Mouse (Mus musculus): ENCODE results near the gene Kitl.

Gene Kitl

DNA sequence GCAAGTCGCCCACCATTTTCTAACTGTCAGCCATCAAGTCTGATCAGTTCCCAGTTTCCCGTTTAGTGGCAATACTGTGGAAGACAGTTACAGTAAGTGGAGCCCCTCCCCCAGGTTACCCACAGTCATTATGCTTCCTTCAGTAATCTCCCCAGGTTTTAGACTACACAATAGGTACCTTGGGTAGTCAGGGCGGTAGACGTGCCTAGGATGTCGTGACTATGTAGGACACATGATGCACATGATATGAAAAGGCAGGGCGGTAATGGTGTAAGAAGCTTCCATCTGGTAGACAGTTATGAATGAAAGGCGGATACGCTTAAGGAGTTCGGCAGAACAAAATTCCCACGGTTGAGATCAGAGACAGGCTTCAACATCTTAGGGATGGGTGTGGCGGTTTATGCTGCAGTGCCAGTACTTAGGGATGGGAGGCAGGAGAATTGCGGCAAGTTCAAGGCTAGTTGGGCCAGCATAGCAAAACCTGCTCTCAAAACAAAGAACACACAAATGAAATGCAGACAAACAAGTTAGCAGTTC, 15.6 kb downstream of the Kitl start:
- DNase-seq: no peak

DNA sequence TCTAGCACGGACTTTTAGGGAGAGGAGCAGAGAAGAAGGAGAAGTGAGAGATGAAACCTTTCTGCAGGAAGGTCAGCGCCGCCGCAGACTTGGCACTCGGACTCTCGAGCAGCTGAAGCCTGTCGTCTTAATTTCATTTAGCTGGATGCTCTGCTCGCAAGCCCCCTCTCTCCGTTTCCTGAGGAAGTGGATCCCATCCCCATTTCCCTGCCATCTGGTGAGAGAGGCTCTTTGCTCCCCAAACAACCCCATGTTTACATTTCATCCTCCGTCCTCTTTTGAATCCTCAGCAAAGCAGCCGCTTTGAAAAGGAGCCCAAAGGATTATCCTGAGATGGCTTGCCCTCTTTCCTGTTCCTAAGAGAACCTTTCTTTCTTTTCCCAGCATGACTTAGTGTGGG, 16.2 kb downstream of the Kitl start:
- DNase-seq: no peak

DNA sequence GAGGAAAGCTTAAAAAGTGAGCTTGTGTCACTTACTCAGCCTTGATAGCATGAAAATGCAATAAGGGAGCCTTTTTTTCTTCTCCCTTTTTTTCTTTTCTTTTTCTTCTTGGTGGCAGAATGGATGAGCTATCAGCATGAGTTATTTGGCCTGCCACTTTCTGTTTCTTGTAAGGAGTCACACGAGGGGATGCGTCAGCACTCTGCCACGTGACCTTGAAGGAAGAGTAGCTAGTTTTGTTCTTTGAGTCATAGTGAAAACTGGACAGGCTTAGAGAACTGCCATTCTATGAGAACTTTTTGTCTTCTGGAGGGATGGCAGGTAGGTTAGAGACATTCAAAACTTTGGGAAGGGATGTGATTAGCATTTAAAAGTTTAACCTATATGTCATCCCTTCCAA, 17.1 kb downstream of the Kitl start:
- no peak for DNase-seq

DNA sequence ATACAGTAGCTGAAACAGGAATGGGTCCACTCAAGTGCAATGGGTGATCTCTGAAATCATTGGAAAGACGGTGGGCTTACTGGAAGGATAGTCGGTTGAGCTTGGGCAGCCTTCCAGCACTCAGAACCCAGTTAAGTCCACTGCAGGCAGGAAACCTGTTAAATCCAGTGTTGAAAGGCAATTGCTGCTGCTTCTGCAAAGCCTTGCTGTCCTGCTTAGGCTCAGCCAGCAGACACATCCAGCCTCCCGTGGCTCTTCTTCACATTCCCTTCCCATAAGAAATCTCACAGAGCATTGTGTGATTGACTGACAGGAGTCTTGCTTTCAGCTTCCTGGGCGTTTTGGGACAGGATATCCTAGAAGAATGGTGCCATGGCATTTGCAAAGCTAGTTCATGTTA, 20.6 kb downstream of the Kitl start:
- no peak for DNase-seq

DNA sequence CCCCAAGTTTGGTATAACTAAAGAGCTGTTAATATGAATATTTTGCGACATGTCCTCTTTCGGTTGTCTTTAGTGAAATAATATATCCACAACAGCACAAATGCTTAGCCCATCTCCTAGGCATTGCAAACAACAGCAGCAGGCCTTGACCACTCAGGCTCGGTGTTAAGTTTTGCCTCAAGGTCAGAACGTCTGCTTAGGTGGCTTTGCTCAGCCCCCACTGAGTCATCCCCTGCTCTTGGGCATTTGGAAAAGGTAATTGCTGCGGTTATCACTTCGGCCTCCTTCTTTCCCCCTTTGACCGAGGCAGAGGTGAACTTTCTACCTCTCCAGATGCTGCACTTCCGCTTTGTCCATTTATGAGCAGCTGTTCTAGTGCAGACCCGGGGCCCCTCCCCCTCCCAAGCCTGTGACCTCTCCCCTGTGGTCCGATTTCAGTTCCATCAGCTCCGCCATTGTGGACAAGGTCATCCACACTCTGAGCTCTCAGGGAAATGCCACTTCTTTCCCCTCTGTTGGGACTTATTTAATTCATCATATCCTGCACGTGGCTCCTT, 23.0 kb downstream of the Kitl start:
- no peak for DNase-seq

DNA sequence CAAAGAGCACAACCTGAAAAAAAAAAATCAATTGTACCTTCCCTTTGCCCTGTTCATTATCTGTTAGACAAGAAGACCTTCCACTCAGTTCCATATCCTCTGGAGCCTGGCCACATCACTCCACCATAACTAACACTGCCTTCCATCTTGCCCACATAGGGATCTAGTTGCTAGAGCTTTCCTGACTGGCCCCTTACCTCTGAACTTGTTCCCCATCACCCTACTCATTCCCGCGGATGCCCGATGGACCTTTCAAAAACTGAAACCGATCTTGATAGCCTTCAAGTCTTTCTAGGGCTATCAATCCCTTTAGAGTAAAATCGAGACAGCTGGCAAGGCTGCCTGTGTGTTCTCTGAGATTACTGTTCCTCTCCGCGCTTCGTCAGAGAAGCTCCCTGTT, 23.6 kb downstream of the Kitl start:
- no peak for DNase-seq

DNA sequence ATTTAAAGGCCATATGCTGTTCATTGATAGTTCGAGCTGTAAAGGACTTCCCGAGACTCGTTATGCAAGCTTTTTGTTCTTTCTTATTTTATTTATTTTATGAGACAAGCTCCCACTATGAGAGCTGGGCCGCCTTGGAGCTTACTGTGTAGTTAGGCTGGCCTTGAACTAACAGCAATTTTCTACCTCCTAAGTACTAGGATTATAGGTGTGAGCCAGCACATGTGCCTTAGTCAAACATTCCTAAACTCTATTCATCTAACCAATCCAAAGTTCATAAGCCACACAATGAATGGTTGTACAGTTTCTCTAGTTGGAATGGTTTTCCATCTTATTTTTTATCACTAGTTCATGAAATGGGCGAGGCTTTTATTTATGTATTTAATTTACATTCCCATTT, 28.3 kb downstream of the Kitl start:
- no peak for DNase-seq

DNA sequence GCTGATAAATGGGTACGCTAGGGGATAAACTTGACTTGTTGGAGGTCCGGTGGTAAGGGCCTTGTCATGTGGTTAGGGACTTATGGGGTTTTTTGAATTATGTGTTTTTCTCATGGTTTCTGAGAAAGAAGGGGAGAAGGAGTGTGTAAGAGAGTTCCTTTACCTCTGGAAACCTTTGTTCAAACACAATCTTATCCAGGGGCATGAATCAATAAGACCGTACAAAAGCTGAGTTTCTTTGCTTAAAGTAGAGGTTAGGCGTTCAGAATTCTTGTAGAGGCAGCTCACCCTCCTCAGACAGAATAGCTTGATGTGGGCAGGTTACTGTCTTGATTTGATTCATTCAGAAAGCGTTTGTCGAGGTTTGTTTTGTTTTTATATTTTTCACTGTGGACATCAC, 28.7 kb downstream of the Kitl start:
- no peak for DNase-seq

DNA sequence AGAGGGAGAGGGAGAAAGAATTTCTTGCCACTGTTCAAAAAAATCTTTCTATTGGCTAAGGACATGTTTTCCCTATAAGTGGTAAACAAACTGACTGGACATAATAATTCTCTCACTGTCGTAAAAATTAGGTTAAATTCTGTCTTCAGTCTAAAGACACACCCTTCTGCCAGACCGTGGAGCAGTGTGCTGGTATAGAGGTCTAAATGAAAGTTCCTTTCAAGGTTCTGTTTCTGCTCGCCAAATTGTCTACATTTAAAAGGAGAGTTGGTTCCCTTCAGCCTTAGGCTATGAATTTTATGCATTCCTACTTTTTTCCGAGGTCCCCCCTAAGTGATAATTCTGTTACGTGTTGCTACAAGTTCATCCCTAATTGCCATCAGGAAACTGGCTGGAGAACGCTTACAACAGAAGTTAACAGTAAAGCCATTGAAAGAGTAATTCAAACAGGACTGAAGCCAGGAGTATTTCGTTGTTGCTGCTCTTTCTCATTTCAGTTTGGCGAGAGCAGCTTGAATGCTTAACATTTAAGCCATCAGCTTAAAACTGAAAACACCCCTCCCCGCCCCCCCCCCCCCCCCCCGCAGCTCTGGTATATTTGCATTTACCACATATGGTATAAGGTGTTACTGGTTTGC, 35.8 kb downstream of the Kitl start:
- DNase-seq: no peak

DNA sequence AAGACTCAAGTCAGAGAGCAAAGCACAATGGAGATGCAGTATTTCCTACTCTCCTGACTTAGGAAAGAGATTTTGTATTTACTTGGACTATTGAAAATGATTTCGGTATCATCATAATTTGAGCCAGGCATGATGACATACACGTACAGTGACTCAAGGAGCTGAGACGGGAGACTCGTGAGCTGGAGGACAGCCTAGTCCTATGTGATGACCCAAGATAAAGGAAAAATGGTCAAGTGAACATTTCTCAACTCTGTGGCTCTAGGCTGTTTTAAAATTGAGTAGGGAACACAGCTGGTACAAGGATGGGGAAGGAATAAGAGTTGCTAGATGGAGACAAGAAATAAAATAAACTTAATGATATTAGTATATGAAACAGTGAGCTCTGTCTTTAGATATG, 37.0 kb downstream of the Kitl start:
- DNase-seq: no peak

DNA sequence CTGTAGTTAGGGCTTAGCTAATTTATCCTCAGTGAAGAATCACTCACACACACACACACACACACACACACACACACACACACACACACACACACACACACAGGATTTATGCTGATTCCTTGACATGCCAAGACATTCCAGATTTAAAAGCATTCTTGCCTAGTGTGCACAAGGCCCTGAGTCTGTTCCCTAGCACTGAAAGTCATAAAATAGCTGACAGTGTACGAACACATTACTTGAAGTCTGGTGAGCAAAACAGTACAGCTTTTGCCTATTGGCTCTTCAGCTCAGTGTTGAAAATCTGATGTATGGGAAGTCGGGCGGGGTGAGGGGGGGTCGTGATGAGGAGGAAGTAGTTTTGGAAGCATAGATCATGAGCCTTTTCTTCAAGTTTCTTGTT, 37.5 kb downstream of the Kitl start:
- no peak for DNase-seq

DNA sequence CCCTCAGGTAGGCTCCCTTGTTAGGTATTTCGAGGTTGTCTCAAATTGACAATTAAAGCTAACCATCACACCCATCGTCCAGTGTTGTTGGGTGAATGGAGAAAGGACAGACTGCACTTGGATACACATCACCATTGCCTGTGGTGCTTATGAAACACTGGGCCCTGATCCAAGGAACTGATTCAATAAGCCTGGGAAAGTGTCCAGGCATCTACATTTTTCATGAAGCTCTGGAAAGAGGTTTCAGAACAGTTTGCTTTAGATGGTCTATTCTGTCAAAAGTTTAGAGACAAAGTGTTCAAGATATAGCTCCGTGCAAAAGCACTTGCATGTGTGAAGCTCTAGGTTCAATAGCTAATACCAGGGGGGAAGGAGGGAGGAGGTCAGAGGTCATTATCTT, 38.6 kb downstream of the Kitl start:
- DNase-seq: no peak

DNA sequence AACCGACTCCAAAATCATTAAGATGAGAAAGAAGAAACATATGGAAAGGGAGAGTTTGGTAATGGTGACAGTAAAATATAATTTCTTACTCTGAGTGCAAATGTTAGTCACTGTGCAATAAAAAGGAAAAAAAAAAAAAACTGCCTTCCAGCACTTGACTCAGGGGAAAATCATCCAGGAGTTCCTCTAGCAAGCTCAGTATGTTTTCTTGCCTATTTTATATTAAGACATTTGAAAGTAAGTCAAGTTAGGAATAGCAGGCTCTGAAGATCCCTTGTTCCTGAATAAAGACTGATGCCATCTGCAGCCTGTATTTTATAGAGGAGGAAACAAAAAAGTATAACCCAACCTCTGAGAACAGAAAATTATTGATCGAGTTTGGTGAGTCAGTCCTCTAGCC, 39.7 kb downstream of the Kitl start:
- no peak for DNase-seq

DNA sequence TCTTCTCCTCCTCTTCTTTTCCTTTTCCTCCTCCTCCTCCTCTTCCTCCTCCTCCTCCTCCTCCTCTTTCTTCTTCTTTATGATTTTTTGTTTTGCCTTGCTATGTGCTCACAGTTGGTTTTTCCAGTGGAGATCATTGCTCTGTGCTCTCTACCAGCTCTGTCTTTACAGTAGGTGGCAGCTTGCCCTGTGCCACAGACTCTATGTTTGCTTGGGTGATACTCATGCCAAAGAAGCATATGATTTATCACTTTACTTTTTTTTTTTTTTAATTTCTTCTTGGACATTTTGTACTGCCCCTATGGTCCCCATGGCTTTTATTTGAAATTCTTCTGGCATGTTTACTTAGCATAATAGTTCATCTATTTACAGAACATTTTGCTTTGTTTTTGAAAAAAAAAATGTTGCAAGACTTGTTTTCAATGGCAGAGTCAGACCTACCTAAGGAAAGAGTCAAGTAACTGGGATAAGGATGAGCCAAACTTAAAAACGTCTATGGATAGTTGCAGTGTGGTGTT, 41.7 kb downstream of the Kitl start:
- DNase-seq: no peak

DNA sequence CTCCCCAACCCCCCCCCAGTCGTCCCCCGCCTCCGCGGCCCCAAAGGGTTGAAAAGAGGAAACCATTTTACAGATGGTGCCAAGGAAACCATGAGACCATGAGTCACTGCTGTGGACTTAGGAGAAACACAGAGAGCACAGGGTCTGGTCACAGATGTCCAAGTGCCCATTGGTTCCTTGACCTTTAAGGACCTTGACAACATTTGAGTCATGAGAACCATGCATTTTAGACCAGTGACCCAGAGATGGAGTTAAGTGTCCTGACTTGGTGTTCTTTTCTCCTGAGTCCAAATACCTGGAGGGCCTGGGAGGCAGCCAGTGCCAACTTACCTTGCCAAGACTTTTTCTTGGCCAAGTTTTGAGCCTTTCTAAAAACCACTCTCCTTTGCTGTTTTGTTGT, 43.9 kb downstream of the Kitl start:
- DNase-seq: no peak

DNA sequence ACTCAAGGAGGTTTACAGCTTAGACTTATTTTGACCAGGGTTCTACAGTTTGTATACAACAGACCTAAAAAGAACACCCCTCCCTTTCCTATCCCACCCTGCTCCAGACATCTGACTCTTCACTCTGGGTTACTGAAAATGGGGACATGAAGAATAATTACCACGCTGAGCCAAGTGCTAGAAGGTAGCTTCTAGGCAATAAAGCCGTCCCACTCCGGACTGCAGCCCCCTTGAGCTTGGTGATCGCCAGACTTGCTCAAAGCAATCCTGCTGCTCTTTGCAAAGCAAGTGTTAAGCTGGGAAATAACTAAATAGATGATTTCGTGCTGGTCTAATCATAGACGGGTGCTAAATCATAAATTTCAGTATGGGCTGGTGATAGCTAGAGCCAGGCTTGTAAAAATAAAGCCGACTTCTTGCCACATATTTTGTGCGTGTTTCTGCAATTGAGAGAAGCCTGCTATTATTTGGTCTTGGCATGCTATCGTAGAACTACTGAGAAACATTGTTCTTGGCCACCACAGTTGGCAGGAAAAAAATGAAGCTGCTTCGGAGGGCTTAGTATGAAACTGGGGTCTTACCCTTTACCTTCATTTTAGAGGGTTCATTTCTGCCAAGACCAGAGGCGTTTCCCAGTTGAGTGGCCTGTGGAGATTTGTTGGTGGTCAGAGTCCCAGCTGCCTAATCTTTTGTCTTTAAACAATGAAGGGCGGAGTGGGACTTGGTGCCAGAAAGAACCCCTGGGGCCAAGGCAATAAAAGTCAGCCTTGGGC, 50.3 kb downstream of the Kitl start:
- DNase-seq: peak; percentile 7

DNA sequence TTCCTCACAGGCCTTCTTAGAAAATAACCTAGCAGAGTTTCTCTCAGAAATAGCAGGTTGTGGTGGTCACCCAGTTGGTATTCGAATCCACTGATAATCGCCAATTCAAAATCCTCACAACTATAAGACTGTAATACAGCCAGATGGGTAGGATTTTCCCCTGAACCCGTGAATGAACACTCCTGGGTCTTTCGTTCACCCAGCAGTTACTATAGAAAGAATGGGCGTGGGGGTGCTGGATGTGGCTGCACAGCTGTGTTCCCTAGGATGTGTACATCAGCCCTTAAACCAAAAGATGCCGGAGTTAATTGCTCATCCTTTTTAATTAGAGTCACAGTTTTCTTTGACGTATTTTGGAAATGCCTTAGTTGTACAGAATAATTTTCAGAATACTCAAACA, 50.9 kb downstream of the Kitl start:
- no peak for DNase-seq

DNA sequence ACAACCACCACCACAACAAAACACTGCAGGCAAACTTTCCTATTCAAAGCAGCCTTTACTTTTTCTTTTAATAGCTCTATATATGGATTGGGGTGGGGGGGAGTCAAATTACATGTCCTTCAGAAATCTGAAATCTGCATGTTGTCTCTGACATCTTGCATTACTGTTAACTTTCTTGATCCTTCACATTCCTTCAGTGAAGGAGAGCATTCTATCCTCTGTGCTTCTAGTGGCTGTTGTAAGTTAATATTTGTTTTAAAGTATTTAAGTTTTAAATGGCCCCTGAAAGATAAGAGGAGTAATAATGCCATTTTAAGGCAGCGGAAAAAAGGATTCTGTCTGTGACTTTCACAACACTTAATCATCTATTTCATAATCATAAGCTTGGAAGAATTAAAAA, 57.2 kb downstream of the Kitl start:
- DNase-seq: no peak

DNA sequence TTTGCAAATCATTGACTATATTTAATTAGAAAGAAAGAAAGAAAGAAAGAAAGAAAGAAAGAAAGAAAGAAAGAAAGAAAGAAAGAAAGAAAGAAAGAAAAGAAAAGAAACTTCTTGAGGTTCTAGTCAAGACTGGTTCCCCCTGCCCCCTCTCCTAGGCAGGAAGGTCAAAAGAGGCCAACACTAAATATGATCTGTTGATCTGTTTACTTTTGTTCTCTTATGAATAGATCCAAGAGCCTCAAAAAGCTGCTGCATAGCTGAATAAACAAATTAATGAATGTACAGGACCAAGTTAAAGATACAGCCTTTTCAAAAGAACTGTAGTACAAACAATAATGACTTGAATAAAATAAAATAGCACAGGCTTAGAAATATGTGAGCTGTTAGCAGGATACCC, 57.7 kb downstream of the Kitl start:
- no peak for DNase-seq

DNA sequence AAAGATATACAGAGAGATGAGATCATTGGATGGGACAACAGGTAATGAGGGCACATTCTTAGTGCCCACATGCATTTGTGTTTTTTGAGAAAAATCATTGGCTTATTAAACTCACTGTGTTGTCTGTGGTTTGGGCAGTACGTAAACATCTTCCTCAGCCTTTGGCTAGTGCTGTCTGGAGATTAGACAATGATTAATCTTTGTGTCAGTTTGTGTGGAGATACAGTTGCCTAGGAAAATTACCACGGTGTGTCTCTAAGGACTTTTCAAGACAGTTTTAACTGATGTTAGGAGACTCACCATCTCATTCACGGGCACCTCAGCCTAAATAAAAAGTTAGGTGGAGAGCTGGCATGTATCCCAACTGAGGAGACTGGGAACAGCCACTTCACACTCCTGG, 85.7 kb downstream of the Kitl start:
- DNase-seq: no peak

DNA sequence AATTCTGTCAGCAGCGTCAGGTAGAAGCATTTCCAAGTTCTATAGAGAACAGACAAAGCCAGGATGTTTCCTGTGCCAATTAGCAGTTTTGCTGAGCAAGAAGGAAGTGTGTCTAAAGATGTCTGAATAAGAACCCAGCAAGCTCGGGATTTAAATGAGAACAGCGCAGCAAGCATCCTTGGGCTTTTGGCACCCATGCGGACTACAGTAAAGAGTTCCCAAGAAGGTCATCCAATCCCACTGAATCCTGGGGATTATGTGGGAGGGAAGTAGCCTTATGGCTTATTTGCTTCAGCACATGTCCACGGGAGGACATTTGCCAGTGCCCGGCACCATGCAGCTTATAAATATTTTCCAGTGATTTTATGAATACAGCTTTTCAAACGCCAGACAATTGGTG, 95.8 kb downstream of the Kitl start:
- DNase-seq: no peak

DNA sequence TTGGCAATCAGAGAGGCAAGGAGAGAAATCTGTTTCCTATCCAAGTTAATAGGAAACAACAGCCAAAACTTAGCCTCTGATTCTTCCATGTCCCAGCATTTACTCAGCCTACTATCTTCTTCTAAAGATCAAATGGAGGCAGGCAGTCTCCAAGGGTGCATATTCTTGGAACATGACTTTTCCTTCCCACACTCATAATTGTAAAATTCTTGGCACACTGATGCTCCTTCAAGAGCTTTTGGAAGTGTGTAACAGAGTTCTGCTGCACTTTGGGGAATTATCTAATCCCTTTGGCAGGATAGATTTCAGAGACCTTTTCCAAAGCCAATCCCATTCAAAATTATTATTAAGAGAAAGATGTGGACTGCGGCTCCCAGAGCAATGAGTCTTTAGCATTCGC, 100.1 kb downstream of the Kitl start:
- DNase-seq: no peak

DNA sequence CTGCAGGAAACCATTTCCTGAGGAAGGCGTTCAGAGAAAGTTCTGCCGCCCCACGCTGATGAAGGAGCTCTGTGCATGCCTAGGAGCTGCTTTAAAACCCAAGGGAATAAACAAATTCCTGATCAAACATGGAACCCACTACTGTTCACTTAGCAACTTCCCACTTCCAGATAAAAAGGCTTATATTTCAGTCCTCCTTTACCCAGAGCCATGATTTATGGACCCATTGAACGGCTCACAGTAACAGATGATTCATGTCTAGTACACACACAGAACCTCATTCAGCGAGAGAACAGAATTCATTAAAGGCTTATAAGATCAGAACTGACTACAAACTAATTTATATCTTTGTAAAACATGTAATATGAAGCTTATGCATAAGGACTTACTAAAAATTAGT, 109.0 kb downstream of the Kitl start:
- no peak for DNase-seq
